Mouse (Mus musculus) telencephalon, adult 2 months (tissue): Measurements from ENCODE around the gene Akap2.

Experiments
- DNase-seq: peaks from one replicate; pipeline ENCODE4 v3.0.0-alpha.2; 2011; ENCODE audit warnings: low read depth, low spot score

Akap2 gene

GRCm38 (mm10) chr4:57755085-57755484 lies 37.6 kb downstream of the Akap2 start:
- no peak for DNase-seq

GRCm38 (mm10) chr4:57757997-57758396 lies 40.5 kb downstream of the Akap2 start:
- DNase-seq: no peak

GRCm38 (mm10) chr4:57762424-57762823 lies 45.0 kb downstream of the Akap2 start:
- no peak for DNase-seq

- no peak for DNase-seq
Observed at GRCm38 (mm10) chr4:57764392-57764791, 46.9 kb downstream of the Akap2 start.

- no peak for DNase-seq
Observed at GRCm38 (mm10) chr4:57764926-57765325, 47.5 kb downstream of the Akap2 start.

- no peak for DNase-seq
Observed at GRCm38 (mm10) chr4:57765806-57766205, 48.3 kb downstream of the Akap2 start.

- no peak for DNase-seq
Observed at GRCm38 (mm10) chr4:57769007-57769406, 51.5 kb downstream of the Akap2 start.

GRCm38 (mm10) chr4:57770185-57770823 lies 52.8 kb downstream of the Akap2 start:
- DNase-seq: no peak

GRCm38 (mm10) chr4:57771558-57772219 lies 54.2 kb downstream of the Akap2 start:
- no peak for DNase-seq

GRCm38 (mm10) chr4:57772851-57773510 lies 55.5 kb downstream of the Akap2 start:
- DNase-seq: no peak

- no peak for DNase-seq
Observed at GRCm38 (mm10) chr4:57774517-57774916, 57.1 kb downstream of the Akap2 start.

GRCm38 (mm10) chr4:57775582-57775981 lies 58.1 kb downstream of the Akap2 start:
- DNase-seq: no peak

GRCm38 (mm10) chr4:57780403-57780802 lies 62.9 kb downstream of the Akap2 start:
- no peak for DNase-seq

GRCm38 (mm10) chr4:57780833-57781641 lies 63.6 kb downstream of the Akap2 start:
- no peak for DNase-seq

- no peak for DNase-seq
Observed at GRCm38 (mm10) chr4:57781994-57782393, 64.5 kb downstream of the Akap2 start.

- no peak for DNase-seq
Observed at GRCm38 (mm10) chr4:57782549-57783390, 65.3 kb downstream of the Akap2 start.

GRCm38 (mm10) chr4:57783391-57783770 lies 65.9 kb downstream of the Akap2 start:
- no peak for DNase-seq

- no peak for DNase-seq
Observed at GRCm38 (mm10) chr4:57783853-57784600, 66.6 kb downstream of the Akap2 start.

GRCm38 (mm10) chr4:57788709-57789108 lies 71.3 kb downstream of the Akap2 start:
- DNase-seq: no peak

GRCm38 (mm10) chr4:57789118-57789517 lies 71.7 kb downstream of the Akap2 start:
- no peak for DNase-seq
